Mouse (Mus musculus): Measurements from ENCODE around the gene Sept3. TPM values are rescaled to one million over a fixed set of nuclear protein-coding genes. Genes with fewer than 3 reads are reported as not detected.
"Not testable (repeated sequence)": the region's sequence is repeated elsewhere in the genome, so short reads cannot be mapped to it uniquely, and the experiment has no call there.

Sept3 gene
- total and polyA plus RNA-seq, 2 experiments from 2014 or later = 1.5 to 4.4 TPM

- TF ChIP-seq CTCF (IDR thresholded peaks at IDR 0.05; ENCODE audit: low read depth) (no peak), EP300 (IDR thresholded peaks at IDR 0.05; ENCODE audit: low read depth) (no peak)
- peaks cover 6% of the 10 kb centered on the region; the same call in 1 of the 2 replicates for H3K4me1 ChIP-seq (ENCODE audit: control insufficient read depth, insufficient read depth)
- 0 out of 2 replicates have a peak overlapping the region, but pooled peaks have one; percentile 12 for H3K27ac ChIP-seq (ENCODE audit: low read depth)
- H3K4me2 ChIP-seq (ENCODE audit: low read depth, low read length) = peak overlapping the region; percentile 88
- no peak for DNase-seq (ENCODE audit: low spot score)
- ATAC-seq (ENCODE audit: insufficient read depth, low read depth) = no peak
- peak overlapping the region; percentile 39 for H3K9ac ChIP-seq (replicated peaks; ENCODE audit: low read depth, low read length)
- peak overlapping the region; percentile 62 for H3K4me3 ChIP-seq (ENCODE audit: low read depth, low read length)
- H3K9me3 ChIP-seq (replicated peaks; ENCODE audit: control insufficient read depth, low read length) = no peaks in the 10 kb centered on the region
- WGBS = 1% methylated on average over 12 of the region's 12 CpGs
- no peaks in the 10 kb centered on the region for H3K27me3 ChIP-seq (ENCODE audit: control insufficient read depth, insufficient read depth, low read length)
- H3K36me3 ChIP-seq (replicated peaks; ENCODE audit: control insufficient read depth, insufficient read depth, low read length) = peaks cover 3% of the 10 kb centered on the region; the same call in 1 of the 2 replicates
These were observed 31.0 kb upstream of the Sept3 start for GRCm38 (mm10) chr15:82243742-82244114.

GRCm38 (mm10) chr15:82244115-82244804 is 30.4 kb upstream of the Sept3 start, which contains the start of gene Cenpm:
Cenpm (minus strand) TSS chr15:82244748.
- Histone ChIP-seq H3K36me3 (replicated peaks; ENCODE audit: control insufficient read depth, insufficient read depth, low read length) (no peaks in the 10 kb centered on the region), H3K9me3 (replicated peaks; ENCODE audit: control insufficient read depth, low read length) (no peaks in the 10 kb centered on the region), H3K4me3 (ENCODE audit: low read depth, low read length) (peak within 1 kb of the TSS; percentile 62), H3K9ac (replicated peaks; ENCODE audit: low read depth, low read length) (peak within 1 kb of the TSS; percentile 39), H3K4me2 (ENCODE audit: low read depth, low read length) (peak within 1 kb of the TSS; percentile 88), H3K27me3 (ENCODE audit: control insufficient read depth, insufficient read depth, low read length) (no peaks in the 10 kb centered on the region), H3K27ac (ENCODE audit: low read depth) (peak within 1 kb of the TSS; percentile 12; the same call in 1 of the 2 replicates), H3K4me1 (ENCODE audit: control insufficient read depth, insufficient read depth) (peaks cover 6% of the 10 kb centered on the region; the same call in 1 of the 2 replicates)
- DNase-seq (ENCODE audit: low spot score) (peak; percentile 83), ATAC-seq (ENCODE audit: insufficient read depth, low read depth) (peak; percentile 97)
- TF ChIP-seq EP300 (IDR thresholded peaks at IDR 0.05; ENCODE audit: low read depth) (no peak), CTCF (IDR thresholded peaks at IDR 0.05; ENCODE audit: low read depth) (no peak)
- WGBS = under 1% methylated on average over 65 of the region's 65 CpGs

- H3K36me3 ChIP-seq (replicated peaks; ENCODE audit: control insufficient read depth, insufficient read depth, low read length); ATAC-seq (ENCODE audit: insufficient read depth, low read depth); H3K27me3 ChIP-seq (ENCODE audit: control insufficient read depth, insufficient read depth, low read length); DNase-seq (ENCODE audit: low spot score); H3K27ac ChIP-seq (ENCODE audit: low read depth); H3K9me3 ChIP-seq (replicated peaks; ENCODE audit: control insufficient read depth, low read length); H3K9ac ChIP-seq (replicated peaks; ENCODE audit: low read depth, low read length); H3K4me1 ChIP-seq (ENCODE audit: control insufficient read depth, insufficient read depth): not testable (repeated sequence)
- WGBS = 23% methylated on average over 9 of the region's 9 CpGs
- Histone ChIP-seq H3K4me2 (ENCODE audit: low read depth, low read length) (peak overlapping the region; percentile 88), H3K4me3 (ENCODE audit: low read depth, low read length) (peak overlapping the region; percentile 62)
These were observed 29.9 kb upstream of the Sept3 start for GRCm38 (mm10) chr15:82244805-82245161.

GRCm38 (mm10) chr15:82247131-82247776 is 27.4 kb upstream of the Sept3 start:
- H3K4me3 ChIP-seq (ENCODE audit: low read depth, low read length) = no peak overlapping the region
- H3K36me3 ChIP-seq (replicated peaks; ENCODE audit: control insufficient read depth, insufficient read depth, low read length) = no peaks in the 10 kb centered on the region
- WGBS = 59% methylated on average over 3 of the region's 3 CpGs
- peaks cover 6% of the 10 kb centered on the region; the same call in 1 of the 2 replicates for H3K4me1 ChIP-seq (ENCODE audit: control insufficient read depth, insufficient read depth)
- 0 out of 2 replicates have a peak, but pooled peaks cover 3% of the 10 kb centered on the region for H3K9me3 ChIP-seq (replicated peaks; ENCODE audit: control insufficient read depth, low read length)
- no peaks in the 10 kb centered on the region for H3K27me3 ChIP-seq (ENCODE audit: control insufficient read depth, insufficient read depth, low read length)
- H3K27ac ChIP-seq (ENCODE audit: low read depth) = no peak overlapping the region
- no peak overlapping the region for H3K4me2 ChIP-seq (ENCODE audit: low read depth, low read length)
- H3K9ac ChIP-seq (replicated peaks; ENCODE audit: low read depth, low read length) = no peak overlapping the region
- ATAC-seq (ENCODE audit: insufficient read depth, low read depth) = no peak
- TF ChIP-seq EP300 (IDR thresholded peaks at IDR 0.05; ENCODE audit: low read depth) (no peak), CTCF (IDR thresholded peaks at IDR 0.05; ENCODE audit: low read depth) (no peak)
- no peak for DNase-seq (ENCODE audit: low spot score)

GRCm38 (mm10) chr15:82251579-82251978 is 23.1 kb upstream of the Sept3 start:
- H3K9ac ChIP-seq (replicated peaks; ENCODE audit: low read depth, low read length) = no peak overlapping the region
- H3K4me3 ChIP-seq (ENCODE audit: low read depth, low read length) = no peak overlapping the region
- H3K4me2 ChIP-seq (ENCODE audit: low read depth, low read length) = no peak overlapping the region
- H3K9me3 ChIP-seq (replicated peaks; ENCODE audit: control insufficient read depth, low read length) = 0 out of 2 replicates have a peak, but pooled peaks cover 3% of the 10 kb centered on the region
- TF ChIP-seq EP300 (IDR thresholded peaks at IDR 0.05; ENCODE audit: low read depth) = no peak
- TF ChIP-seq CTCF (IDR thresholded peaks at IDR 0.05; ENCODE audit: low read depth) = peak; percentile 28
- WGBS = 92% methylated on average over 3 of the region's 3 CpGs
- no peaks in the 10 kb centered on the region for H3K36me3 ChIP-seq (replicated peaks; ENCODE audit: control insufficient read depth, insufficient read depth, low read length)
- H3K27ac ChIP-seq (ENCODE audit: low read depth) = no peak overlapping the region
- ATAC-seq (ENCODE audit: insufficient read depth, low read depth) (no peak), DNase-seq (ENCODE audit: low spot score) (no peak)
- no peaks in the 10 kb centered on the region for H3K4me1 ChIP-seq (ENCODE audit: control insufficient read depth, insufficient read depth)
- no peaks in the 10 kb centered on the region for H3K27me3 ChIP-seq (ENCODE audit: control insufficient read depth, insufficient read depth, low read length)
